Mouse (Mus musculus): Measurements from ENCODE around the gene Hsd17b12.

Hsd17b12 gene

GRCm38 (mm10) chr2:94157592-94158519 lies at the start of gene Hsd17b12:
TSS of gene Hsd17b12 (minus strand) at chr2:94157964.
- peak; percentile 100 for DNase-seq

DNA sequence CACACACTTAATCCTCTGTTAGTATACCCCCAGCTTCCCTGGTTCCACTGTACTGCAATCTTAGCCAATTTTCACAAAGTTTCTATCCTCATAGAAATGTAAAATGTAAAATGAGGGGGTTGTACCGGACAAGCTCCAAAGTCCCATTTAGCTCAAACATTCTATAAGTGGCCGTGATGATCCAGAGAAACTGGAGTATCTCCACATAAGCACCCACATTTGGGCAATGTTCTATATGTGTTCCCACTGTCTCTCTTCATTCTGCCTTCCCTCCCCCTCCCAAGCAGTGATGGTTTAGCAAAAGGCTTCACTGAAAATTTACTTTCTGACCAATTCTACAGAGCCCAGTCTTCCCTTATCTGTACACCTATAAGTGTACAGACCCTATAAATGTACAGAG lies 27.1 kb upstream of the Hsd17b12 start:
- no peak for DNase-seq

DNA sequence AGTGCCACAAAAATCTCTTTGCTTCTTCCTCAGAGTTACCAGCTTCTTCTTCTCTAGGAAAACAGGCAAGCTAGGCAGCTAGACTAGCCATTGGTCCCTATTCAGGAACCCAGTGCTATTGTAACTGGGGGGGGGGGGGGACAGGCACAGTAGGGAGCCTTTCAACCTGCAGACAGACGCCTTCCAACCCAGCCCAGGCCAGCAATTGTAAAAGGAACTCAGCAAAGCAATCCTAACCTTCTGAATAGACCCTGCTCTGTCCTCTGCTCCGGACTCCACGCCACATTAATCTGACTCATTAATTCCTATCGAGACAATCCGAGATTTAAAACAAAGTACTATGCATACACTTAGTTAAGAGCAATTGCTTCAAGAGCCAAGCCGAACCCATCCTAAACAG lies 26.4 kb upstream of the Hsd17b12 start:
- no peak for DNase-seq

DNA sequence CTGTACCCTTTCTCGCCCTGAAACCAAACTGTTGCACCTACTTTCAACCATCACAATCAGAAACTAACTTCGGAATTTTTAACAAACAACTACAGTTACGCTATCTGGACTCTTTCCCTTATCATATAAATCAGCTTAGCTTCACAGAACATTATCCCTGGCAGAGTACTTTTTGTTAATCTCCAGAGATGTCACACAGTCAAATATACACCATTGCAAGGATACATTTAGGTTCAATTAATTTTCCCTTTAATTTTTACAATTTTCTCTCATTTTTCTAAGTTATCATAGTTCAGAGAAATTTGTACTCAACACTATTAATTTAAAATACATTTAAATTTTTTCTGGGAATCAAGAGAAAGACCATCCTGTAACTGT lies 21.3 kb upstream of the Hsd17b12 start:
- no peak for DNase-seq

- DNase-seq = peak; percentile 93
Observed at GRCm38 (mm10) chr2:94178321-94179029, 20.7 kb upstream of the Hsd17b12 start.

- no peak for DNase-seq
Observed at GRCm38 (mm10) chr2:94177294-94177693, 19.5 kb upstream of the Hsd17b12 start.

GRCm38 (mm10) chr2:94176381-94176780 lies 18.6 kb upstream of the Hsd17b12 start:
- no peak for DNase-seq

DNA sequence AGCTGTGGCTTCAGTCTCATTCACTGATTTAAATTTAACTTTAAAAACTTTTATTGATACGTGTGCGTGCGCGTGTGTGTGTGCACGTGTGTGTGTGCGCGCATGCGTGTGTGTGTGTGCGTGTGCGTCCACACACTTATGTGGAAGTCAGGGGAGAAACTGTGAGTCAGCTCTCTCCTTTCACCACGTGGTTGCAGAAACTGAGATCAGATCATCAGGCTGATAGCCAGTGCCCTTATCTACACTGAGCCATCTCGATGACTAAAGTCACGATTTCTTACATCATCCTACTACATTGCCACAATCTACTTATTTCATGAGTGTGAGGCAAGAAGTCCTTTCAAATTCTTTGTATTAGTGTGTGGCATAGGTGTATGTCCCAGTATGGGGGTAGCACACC lies 15.8 kb upstream of the Hsd17b12 start:
- no peak for DNase-seq

GRCm38 (mm10) chr2:94163207-94163606 lies 5.4 kb upstream of the Hsd17b12 start:
- DNase-seq = no peak

- no peak for DNase-seq
Observed at GRCm38 (mm10) chr2:94162141-94162540, 4.4 kb upstream of the Hsd17b12 start.

- no peak for DNase-seq
Observed at GRCm38 (mm10) chr2:94158520-94158884, 738 bp upstream of the Hsd17b12 start.

GRCm38 (mm10) chr2:94157051-94157450 lies 713 bp downstream of the Hsd17b12 start:
- peak; percentile 9 for DNase-seq

DNA sequence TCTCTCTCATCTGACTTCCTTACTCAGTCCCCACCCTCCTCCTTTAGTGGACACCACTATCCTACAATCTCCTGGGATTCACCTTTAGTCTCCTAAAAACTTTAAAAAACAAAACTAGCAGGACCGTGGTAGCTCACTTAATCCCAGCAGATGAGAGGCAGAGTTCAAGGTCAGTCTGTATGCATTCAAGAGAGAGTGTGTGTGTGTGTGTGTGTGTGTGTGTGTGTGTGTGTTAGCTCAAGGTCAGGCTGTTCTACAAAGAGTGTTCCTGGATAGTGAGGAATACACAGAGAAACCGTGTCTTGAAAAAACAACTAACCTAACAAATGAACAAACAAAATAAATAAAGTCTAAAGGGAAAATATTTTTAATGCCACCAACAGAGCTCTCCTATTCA lies 12.6 kb downstream of the Hsd17b12 start:
- DNase-seq = no peak

DNA sequence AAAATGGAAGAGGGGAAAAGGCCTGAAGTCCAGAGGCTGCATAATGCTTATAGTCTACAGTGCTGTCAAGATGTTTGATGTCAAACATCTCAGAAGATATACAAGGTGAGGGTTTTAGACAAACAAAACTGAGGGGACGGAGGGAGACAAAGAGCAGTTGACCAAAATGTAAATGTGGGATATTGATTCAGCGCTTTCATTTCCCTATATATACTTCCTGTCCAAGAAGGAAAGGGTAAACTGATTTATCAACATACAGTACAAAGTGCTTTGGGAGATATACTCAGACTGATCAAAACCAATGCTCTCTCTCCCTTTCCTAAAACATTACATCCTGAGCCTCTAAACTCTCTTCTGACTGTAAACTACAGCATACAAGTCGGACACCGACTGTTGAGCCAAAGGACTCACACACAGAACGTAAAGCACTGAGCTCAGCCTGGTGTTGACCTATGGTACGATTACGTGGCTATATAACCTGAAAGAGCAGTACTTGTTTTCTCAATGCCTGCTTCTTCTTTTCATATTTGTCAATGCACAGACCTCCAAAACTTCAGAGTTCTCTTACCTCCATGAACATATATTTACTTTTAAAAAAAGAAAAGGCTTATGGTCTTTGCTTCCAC lies 13.1 kb downstream of the Hsd17b12 start:
- no peak for DNase-seq

DNA sequence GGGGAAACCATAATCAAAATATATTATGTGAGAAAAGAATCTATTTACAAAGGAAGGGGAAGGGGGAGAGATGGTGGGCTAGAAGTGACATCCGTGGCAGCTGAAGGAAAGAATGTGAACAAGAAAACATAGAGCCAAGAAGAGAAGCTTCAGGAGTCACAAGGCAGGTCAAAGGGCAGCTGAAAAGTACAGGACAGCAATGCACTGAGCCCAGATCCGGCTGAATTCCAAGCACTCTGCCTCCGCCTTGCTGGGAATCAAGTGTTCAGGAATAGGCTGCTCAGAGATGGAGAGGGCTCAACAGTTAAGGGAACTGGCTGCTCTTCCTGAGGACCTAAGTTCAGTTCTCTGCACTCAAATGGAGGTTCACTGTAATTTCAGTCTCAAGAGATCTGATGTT lies 16.5 kb downstream of the Hsd17b12 start:
- peak; percentile 13 for DNase-seq

- DNase-seq = no peak
Observed at GRCm38 (mm10) chr2:94138469-94139390, 19.0 kb downstream of the Hsd17b12 start.

- DNase-seq = no peak
Observed at GRCm38 (mm10) chr2:94136837-94137236, 20.9 kb downstream of the Hsd17b12 start.

- no peak for DNase-seq
Observed at GRCm38 (mm10) chr2:94128496-94128895, 29.3 kb downstream of the Hsd17b12 start.

DNA sequence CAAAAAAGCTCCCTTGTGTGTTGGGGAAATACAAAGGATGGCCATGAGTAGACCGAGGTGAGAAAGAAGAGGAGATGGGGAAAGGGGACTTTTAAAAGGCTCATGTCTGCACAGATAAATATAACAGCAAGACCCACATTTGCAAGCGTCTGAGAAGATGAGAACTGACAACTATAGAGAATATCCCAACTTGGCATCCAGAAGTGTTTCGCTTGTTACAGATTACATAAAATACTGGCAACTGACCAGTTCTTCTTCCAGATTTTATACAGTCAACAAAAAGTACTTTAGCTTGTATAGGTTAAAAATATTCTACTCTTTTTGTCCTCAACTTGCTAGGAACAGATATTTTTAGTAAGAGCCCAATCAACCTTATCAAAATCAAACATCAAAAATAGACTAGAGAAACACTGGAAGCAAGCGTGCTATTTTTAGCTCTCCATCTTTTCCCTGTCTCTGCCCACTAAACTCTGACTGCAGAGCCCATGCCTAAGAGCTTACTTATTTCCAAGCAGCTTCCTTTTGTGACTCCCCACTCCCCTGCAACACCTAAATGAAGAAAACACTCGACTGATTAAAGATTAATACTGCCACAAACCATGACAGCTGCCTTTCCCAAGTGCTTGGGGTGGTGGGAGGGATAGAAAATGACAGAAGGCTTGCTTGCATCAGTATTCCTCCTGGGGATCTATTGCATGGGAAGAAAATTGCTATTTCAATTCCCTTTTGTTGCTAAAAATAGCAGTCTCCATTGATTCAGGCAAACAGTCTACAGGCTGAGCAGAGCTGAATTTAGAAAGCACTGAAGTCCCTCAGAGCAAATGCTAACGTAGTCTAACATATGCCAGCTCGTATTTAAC lies 35.4 kb downstream of the Hsd17b12 start:
- DNase-seq = no peak

DNA sequence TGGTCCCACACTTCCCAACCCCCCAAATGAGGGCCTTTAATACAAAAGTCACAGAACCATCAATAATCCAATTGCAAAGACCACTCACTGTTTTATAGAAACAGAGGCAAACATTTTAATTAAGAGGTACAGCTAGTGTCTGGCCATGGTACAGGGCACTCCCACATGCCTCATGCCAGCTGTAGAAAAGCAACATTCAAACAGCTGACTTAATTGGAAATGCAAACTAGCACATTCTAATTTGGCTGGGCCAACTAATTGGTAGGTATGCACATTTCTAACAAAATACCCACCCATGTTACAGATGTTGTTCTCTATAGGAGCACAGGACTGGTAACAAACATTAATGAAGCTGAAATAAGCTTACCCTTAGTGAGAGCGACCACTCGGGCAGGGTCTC lies 54.0 kb downstream of the Hsd17b12 start:
- DNase-seq = no peak

DNA sequence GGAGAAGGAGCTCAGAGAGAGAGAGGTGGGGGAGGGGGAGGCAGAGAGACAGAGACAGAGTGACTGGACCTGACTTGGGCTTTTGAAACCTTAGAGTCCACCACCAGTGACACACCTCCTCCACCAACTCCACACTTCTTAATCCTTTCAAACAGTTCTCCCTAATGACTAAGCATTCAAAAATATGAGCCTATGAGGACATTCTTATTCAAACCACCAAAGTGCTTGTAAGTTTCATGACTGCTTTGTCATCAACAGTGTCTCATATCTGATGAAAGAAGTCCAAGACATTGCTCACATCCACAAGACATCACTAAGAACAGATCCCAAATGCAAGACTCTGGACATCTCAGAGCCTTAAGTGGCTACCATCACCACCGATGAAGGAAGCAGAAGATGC lies 67.9 kb downstream of the Hsd17b12 start:
- no peak for DNase-seq

GRCm38 (mm10) chr2:94069482-94069881 lies 88.3 kb downstream of the Hsd17b12 start:
- no peak for DNase-seq

Data from kidney, postnatal 10 days (tissue).